Mouse (Mus musculus): Measurements from ENCODE around the gene Mrpl10. TPM values are rescaled to one million over a fixed set of nuclear protein-coding genes. Genes with fewer than 3 reads are reported as not detected.

Mrpl10 gene
- polyA plus RNA-seq, 1 experiment from 2014 or later, result 50.7 TPM

DNA sequence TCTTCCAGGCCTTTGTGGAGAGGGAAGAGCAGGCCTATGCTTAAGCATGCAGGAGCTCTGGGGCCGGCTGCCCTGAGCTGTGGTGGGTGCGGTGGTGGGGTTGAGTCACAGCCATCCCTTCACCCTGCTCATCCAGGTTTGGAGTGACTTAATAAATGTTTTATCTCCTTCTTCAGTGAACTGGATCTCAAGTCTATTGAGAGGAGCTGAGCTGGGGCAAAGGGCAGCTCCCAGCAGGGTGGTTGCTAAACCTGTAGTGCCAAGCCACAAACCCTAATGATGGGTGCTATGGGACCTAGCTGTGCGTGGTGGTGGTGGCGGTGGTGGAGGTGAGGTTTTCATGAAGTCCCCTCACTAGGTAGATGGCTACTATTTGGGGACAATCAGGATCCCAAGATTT, 7.6 kb upstream of the Mrpl10 start:
- H3K4me2 ChIP-seq (replicated peaks; ENCODE audit: low read depth), result no peak overlapping the region
- no peak for ATAC-seq
- no peak overlapping the region for H3K4me3 ChIP-seq (ENCODE audit: low read depth, low read length)
- WGBS, result 76% methylated on average over 4 of the region's 4 CpGs
- peaks cover 13% of the 10 kb centered on the region; the same call in 1 of the 2 replicates for H3K36me3 ChIP-seq (ENCODE audit: control insufficient read depth, insufficient read depth)
- H3K27ac ChIP-seq (ENCODE audit: low read depth, low read length), result no peak overlapping the region
- no peak overlapping the region for H3K9ac ChIP-seq (ENCODE audit: low read depth, low read length)
- H3K9me3 ChIP-seq (ENCODE audit: control insufficient read depth), result no peaks in the 10 kb centered on the region
- TF ChIP-seq CTCF (IDR thresholded peaks at IDR 0.05; ENCODE audit: low read depth), result no peak
- H3K27me3 ChIP-seq (replicated peaks; ENCODE audit: control insufficient read depth, insufficient read depth, low read length), result no peaks in the 10 kb centered on the region
- H3K4me1 ChIP-seq (replicated peaks; ENCODE audit: control insufficient read depth, insufficient read depth, low read length), result peaks cover 2% of the 10 kb centered on the region; the same call in 1 of the 2 replicates

DNA sequence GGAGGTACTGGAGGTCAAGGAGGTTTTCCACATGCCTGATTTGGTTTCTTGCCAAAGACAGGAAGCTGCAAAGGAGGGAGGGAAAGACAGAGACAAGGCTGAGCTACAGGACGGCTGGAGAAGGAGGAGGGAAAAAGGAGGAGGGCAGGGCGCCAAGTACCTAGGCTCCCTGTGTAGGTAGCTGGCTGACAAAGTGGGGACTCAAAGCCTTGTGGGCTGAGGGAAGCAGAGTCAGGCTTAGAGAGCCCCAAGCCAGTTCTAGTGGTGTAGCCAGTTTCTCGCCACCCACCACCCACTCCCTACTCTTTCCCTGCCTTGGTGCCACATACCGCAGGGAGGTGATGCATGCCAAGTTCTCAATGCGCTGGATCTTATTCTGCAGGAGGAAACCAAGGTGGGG, 5.2 kb upstream of the Mrpl10 start:
- Histone ChIP-seq H3K27me3 (replicated peaks; ENCODE audit: control insufficient read depth, insufficient read depth, low read length) (no peaks in the 10 kb centered on the region), H3K27ac (ENCODE audit: low read depth, low read length) (no peak overlapping the region), H3K4me2 (replicated peaks; ENCODE audit: low read depth) (no peak overlapping the region), H3K9ac (ENCODE audit: low read depth, low read length) (no peak overlapping the region), H3K36me3 (ENCODE audit: control insufficient read depth, insufficient read depth) (peaks cover 13% of the 10 kb centered on the region; the same call in 1 of the 2 replicates), H3K4me1 (replicated peaks; ENCODE audit: control insufficient read depth, insufficient read depth, low read length) (no peaks in the 10 kb centered on the region), H3K9me3 (ENCODE audit: control insufficient read depth) (no peaks in the 10 kb centered on the region), H3K4me3 (ENCODE audit: low read depth, low read length) (no peak overlapping the region)
- 80% methylated on average over 5 of the region's 5 CpGs for WGBS
- no peak for ATAC-seq
- TF ChIP-seq CTCF (IDR thresholded peaks at IDR 0.05; ENCODE audit: low read depth), result no peak

DNA sequence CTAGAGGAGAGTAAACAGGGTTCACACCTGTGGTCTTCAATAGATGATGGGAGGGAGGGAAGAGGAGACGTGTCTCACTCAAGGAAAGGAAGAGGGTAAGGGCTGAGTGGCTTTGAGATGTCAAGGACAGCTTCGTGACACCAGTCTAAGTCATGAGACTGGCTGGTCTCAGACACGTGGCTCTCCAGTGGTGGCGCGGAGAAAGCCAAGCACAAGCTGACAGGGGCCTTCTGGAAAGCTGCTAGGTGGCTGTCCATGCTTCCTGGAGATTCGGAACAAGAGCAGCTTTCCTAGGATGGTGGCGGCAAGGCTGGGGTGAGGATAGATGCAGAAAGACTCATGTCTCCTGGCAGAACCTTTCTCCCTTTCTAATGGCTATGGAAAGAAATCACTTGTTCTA, 2.5 kb upstream of the Mrpl10 start:
- 58% methylated on average over 7 of the region's 7 CpGs for WGBS
- H3K36me3 ChIP-seq (ENCODE audit: control insufficient read depth, insufficient read depth), result no peaks in the 10 kb centered on the region
- no peak overlapping the region for H3K4me2 ChIP-seq (replicated peaks; ENCODE audit: low read depth)
- H3K27me3 ChIP-seq (replicated peaks; ENCODE audit: control insufficient read depth, insufficient read depth, low read length), result no peaks in the 10 kb centered on the region
- no peak overlapping the region for H3K27ac ChIP-seq (ENCODE audit: low read depth, low read length)
- H3K4me3 ChIP-seq (ENCODE audit: low read depth, low read length), result no peak overlapping the region
- ATAC-seq, result no peak
- no peak overlapping the region for H3K9ac ChIP-seq (ENCODE audit: low read depth, low read length)
- TF ChIP-seq CTCF (IDR thresholded peaks at IDR 0.05; ENCODE audit: low read depth), result no peak
- 0 out of 2 replicates have a peak, but pooled peaks cover 3% of the 10 kb centered on the region for H3K4me1 ChIP-seq (replicated peaks; ENCODE audit: control insufficient read depth, insufficient read depth, low read length)
- H3K9me3 ChIP-seq (ENCODE audit: control insufficient read depth), result no peaks in the 10 kb centered on the region

DNA sequence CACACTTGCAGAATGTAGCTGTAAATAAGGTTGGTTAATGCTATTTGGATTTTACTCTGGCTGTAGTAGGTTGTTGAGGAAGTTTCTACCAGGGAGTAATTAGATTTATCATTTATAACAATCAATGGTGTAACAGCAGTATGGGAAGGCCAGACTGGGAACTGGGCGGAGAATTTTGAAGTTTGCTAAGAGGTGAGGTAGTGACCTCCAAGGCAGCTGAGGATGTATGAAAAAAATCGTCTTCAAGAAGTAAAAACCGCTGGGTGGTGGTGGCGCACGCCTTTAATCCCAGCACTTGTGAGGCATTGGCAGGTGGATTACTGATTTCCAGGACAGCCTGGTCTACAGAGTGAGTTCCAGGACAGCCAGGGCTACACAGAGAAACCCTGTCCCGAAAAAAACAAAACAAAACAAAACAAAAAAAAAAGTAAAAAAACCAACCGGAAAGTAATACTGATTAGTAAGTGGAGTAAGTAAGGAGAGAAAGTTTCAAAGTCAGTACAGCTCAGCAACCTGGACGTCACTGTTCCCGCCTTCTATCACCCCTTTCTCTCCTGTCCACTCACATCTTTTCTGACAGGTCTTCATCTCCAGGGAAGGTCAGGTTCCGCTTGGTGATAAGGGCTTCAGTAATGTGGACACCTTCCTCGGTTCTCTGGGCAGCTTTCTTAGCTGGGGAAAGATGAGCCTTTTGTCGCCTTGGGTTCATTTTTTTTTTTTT, 899 bp upstream of the Mrpl10 start:
- no peaks in the 10 kb centered on the region for H3K9me3 ChIP-seq (ENCODE audit: control insufficient read depth)
- 37% methylated on average over 12 of the region's 12 CpGs for WGBS
- TF ChIP-seq CTCF (IDR thresholded peaks at IDR 0.05; ENCODE audit: low read depth), result no peak
- peak overlapping the region; percentile 81 for H3K4me3 ChIP-seq (ENCODE audit: low read depth, low read length)
- H3K9ac ChIP-seq (ENCODE audit: low read depth, low read length), result no peak overlapping the region
- H3K27ac ChIP-seq (ENCODE audit: low read depth, low read length), result no peak overlapping the region
- ATAC-seq, result no peak
- H3K4me1 ChIP-seq (replicated peaks; ENCODE audit: control insufficient read depth, insufficient read depth, low read length), result 0 out of 2 replicates have a peak, but pooled peaks cover 3% of the 10 kb centered on the region
- H3K4me2 ChIP-seq (replicated peaks; ENCODE audit: low read depth), result peak overlapping the region; percentile 86
- peaks cover 7% of the 10 kb centered on the region; the same call in 1 of the 2 replicates for H3K36me3 ChIP-seq (ENCODE audit: control insufficient read depth, insufficient read depth)
- H3K27me3 ChIP-seq (replicated peaks; ENCODE audit: control insufficient read depth, insufficient read depth, low read length), result no peaks in the 10 kb centered on the region

DNA sequence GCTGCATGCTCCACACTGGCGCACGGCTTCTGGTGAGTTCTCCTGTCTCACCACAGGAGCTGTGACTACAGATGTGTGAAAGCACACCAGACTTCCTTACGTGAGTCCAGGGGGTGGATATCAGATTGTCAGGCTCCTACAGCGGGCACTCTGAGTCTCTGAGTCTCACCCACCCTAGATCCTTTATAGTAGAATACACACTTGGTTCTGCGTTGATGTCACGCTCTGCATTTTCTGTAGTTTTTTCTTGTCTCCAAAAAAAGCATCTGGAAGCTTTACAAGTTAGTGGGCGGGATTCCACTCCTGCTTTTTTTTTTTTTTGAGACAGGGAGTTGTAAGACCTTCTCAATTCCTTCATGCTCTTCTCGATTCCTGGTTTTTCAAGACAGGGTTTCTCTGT, 3.5 kb downstream of the Mrpl10 start:
- no peak overlapping the region for H3K4me3 ChIP-seq (ENCODE audit: low read depth, low read length)
- no peak overlapping the region for H3K27ac ChIP-seq (ENCODE audit: low read depth, low read length)
- peaks cover 19% of the 10 kb centered on the region; the same call in 1 of the 2 replicates for H3K36me3 ChIP-seq (ENCODE audit: control insufficient read depth, insufficient read depth)
- 94% methylated on average over 8 of the region's 8 CpGs for WGBS
- 0 out of 2 replicates have a peak, but pooled peaks cover 3% of the 10 kb centered on the region for H3K4me1 ChIP-seq (replicated peaks; ENCODE audit: control insufficient read depth, insufficient read depth, low read length)
- ATAC-seq, result no peak
- no peaks in the 10 kb centered on the region for H3K27me3 ChIP-seq (replicated peaks; ENCODE audit: control insufficient read depth, insufficient read depth, low read length)
- H3K9ac ChIP-seq (ENCODE audit: low read depth, low read length), result no peak overlapping the region
- H3K9me3 ChIP-seq (ENCODE audit: control insufficient read depth), result no peaks in the 10 kb centered on the region
- H3K4me2 ChIP-seq (replicated peaks; ENCODE audit: low read depth), result no peak overlapping the region
- no peak for TF ChIP-seq CTCF (IDR thresholded peaks at IDR 0.05; ENCODE audit: low read depth)

DNA sequence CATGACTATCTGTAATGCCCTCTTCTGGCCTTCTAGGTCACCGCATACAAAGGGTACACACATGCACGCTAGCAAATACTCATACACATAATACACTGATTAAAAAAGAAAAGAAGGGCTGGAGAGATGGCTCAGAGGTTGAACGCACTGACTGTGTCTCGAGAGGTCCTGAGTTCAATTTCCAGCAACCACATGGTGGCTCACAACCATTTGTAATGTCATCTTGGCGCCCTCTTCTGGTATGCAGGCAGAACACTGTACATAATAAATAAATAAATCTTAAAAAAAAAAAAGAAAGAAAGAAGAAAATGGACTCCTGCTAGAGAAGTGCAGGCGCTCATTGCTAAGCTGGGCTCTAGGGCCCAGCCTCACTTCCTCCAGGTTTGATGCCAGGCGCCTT, 4.5 kb downstream of the Mrpl10 start:
- Histone ChIP-seq H3K4me1 (replicated peaks; ENCODE audit: control insufficient read depth, insufficient read depth, low read length) (0 out of 2 replicates have a peak, but pooled peaks cover 3% of the 10 kb centered on the region), H3K9ac (ENCODE audit: low read depth, low read length) (no peak overlapping the region), H3K4me3 (ENCODE audit: low read depth, low read length) (no peak overlapping the region), H3K27me3 (replicated peaks; ENCODE audit: control insufficient read depth, insufficient read depth, low read length) (no peaks in the 10 kb centered on the region), H3K4me2 (replicated peaks; ENCODE audit: low read depth) (no peak overlapping the region), H3K36me3 (ENCODE audit: control insufficient read depth, insufficient read depth) (peaks cover 19% of the 10 kb centered on the region; the same call in 1 of the 2 replicates), H3K9me3 (ENCODE audit: control insufficient read depth) (no peaks in the 10 kb centered on the region), H3K27ac (ENCODE audit: low read depth, low read length) (no peak overlapping the region)
- peak; percentile 54 for TF ChIP-seq CTCF (IDR thresholded peaks at IDR 0.05; ENCODE audit: low read depth)
- no peak for ATAC-seq
- WGBS, result 85% methylated on average over 7 of the region's 7 CpGs
